Mouse (Mus musculus): ENCODE measurements around the gene Nlgn1. TPM values are rescaled to one million over a fixed set of nuclear protein-coding genes. Genes with fewer than 3 reads are reported as not detected.

Gene Nlgn1
- polyA plus RNA-seq, 1 experiment: 0.15 TPM

GRCm38 (mm10) chr3:26324510-26324909 is 7.8 kb downstream of the Nlgn1 start:
- no peak for DNase-seq
- Histone ChIP-seq H3K4me3 (replicated peaks; ENCODE audit: extremely low read depth, low read depth, low read length) (no peak overlapping the region), H3K4me1 (ENCODE audit: control insufficient read depth, insufficient read depth, low read length) (no peaks in the 10 kb centered on the region)
- 38% methylated on average over 1 of the region's 1 CpGs for WGBS
- TF ChIP-seq POLR2A (IDR thresholded peaks at IDR 0.05; ENCODE audit: borderline replicate concordance, extremely low read depth, low read depth, low read length) (no peak), CTCF (IDR thresholded peaks at IDR 0.05; ENCODE audit: insufficient read depth, low read length) (no peak)

- TF ChIP-seq CTCF (IDR thresholded peaks at IDR 0.05; ENCODE audit: insufficient read depth, low read length) (no peak), POLR2A (IDR thresholded peaks at IDR 0.05; ENCODE audit: borderline replicate concordance, extremely low read depth, low read depth, low read length) (no peak)
- no peak for DNase-seq
- Histone ChIP-seq H3K4me3 (replicated peaks; ENCODE audit: extremely low read depth, low read depth, low read length) (no peak overlapping the region), H3K4me1 (ENCODE audit: control insufficient read depth, insufficient read depth, low read length) (no peaks in the 10 kb centered on the region)
- 77% methylated on average over 2 of the region's 2 CpGs for WGBS
These were observed 14.9 kb downstream of the Nlgn1 start for GRCm38 (mm10) chr3:26317397-26317796.

GRCm38 (mm10) chr3:26297869-26298268 is 34.4 kb downstream of the Nlgn1 start:
- DNase-seq: no peak
- TF ChIP-seq CTCF (IDR thresholded peaks at IDR 0.05; ENCODE audit: insufficient read depth, low read length) (no peak), POLR2A (IDR thresholded peaks at IDR 0.05; ENCODE audit: borderline replicate concordance, extremely low read depth, low read depth, low read length) (no peak)
- Histone ChIP-seq H3K4me1 (ENCODE audit: control insufficient read depth, insufficient read depth, low read length) (no peaks in the 10 kb centered on the region), H3K4me3 (replicated peaks; ENCODE audit: extremely low read depth, low read depth, low read length) (no peak overlapping the region)
- 45% methylated on average over 5 of the region's 5 CpGs for WGBS

GRCm38 (mm10) chr3:26270894-26271795 is 61.1 kb downstream of the Nlgn1 start:
- Histone ChIP-seq H3K4me1 (ENCODE audit: control insufficient read depth, insufficient read depth, low read length) (no peaks in the 10 kb centered on the region), H3K4me3 (replicated peaks; ENCODE audit: extremely low read depth, low read depth, low read length) (no peak overlapping the region)
- 67% methylated on average over 4 of the region's 4 CpGs for WGBS
- no peak for DNase-seq
- no peak for TF ChIP-seq POLR2A (IDR thresholded peaks at IDR 0.05; ENCODE audit: borderline replicate concordance, extremely low read depth, low read depth, low read length)
- no peak for TF ChIP-seq CTCF (IDR thresholded peaks at IDR 0.05; ENCODE audit: insufficient read depth, low read length)

- WGBS: 70% methylated on average over 7 of the region's 7 CpGs
- no peak for TF ChIP-seq POLR2A (IDR thresholded peaks at IDR 0.05; ENCODE audit: borderline replicate concordance, extremely low read depth, low read depth, low read length)
- TF ChIP-seq CTCF (IDR thresholded peaks at IDR 0.05; ENCODE audit: insufficient read depth, low read length): no peak
- no peaks in the 10 kb centered on the region for H3K4me1 ChIP-seq (ENCODE audit: control insufficient read depth, insufficient read depth, low read length)
- no peak for DNase-seq
- no peak overlapping the region for H3K4me3 ChIP-seq (replicated peaks; ENCODE audit: extremely low read depth, low read depth, low read length)
These were observed 85.7 kb downstream of the Nlgn1 start for GRCm38 (mm10) chr3:26246564-26246963.

- Histone ChIP-seq H3K4me1 (ENCODE audit: control insufficient read depth, insufficient read depth, low read length) (no peaks in the 10 kb centered on the region), H3K4me3 (replicated peaks; ENCODE audit: extremely low read depth, low read depth, low read length) (no peak overlapping the region)
- no peak for DNase-seq
- TF ChIP-seq POLR2A (IDR thresholded peaks at IDR 0.05; ENCODE audit: borderline replicate concordance, extremely low read depth, low read depth, low read length) (no peak), CTCF (IDR thresholded peaks at IDR 0.05; ENCODE audit: insufficient read depth, low read length) (no peak)
- WGBS: 69% methylated on average over 2 of the region's 2 CpGs
These were observed 89.0 kb downstream of the Nlgn1 start for GRCm38 (mm10) chr3:26243274-26243673.

- DNase-seq: no peak
- H3K4me1 ChIP-seq (ENCODE audit: control insufficient read depth, insufficient read depth, low read length): no peaks in the 10 kb centered on the region
- WGBS: 72% methylated on average over 2 of the region's 2 CpGs
- H3K4me3 ChIP-seq (replicated peaks; ENCODE audit: extremely low read depth, low read depth, low read length): no peak overlapping the region
- TF ChIP-seq CTCF (IDR thresholded peaks at IDR 0.05; ENCODE audit: insufficient read depth, low read length): no peak
These were observed 102.3 kb downstream of the Nlgn1 start for GRCm38 (mm10) chr3:26230006-26230405.

GRCm38 (mm10) chr3:26228827-26229226 is 103.4 kb downstream of the Nlgn1 start:
- no peak for TF ChIP-seq POLR2A (IDR thresholded peaks at IDR 0.05; ENCODE audit: borderline replicate concordance, extremely low read depth, low read depth, low read length)
- TF ChIP-seq CTCF (IDR thresholded peaks at IDR 0.05; ENCODE audit: insufficient read depth, low read length): no peak
- DNase-seq: no peak
- Histone ChIP-seq H3K4me3 (replicated peaks; ENCODE audit: extremely low read depth, low read depth, low read length) (no peak overlapping the region), H3K4me1 (ENCODE audit: control insufficient read depth, insufficient read depth, low read length) (no peaks in the 10 kb centered on the region)
- WGBS: 35% methylated on average over 6 of the region's 6 CpGs

- TF ChIP-seq CTCF (IDR thresholded peaks at IDR 0.05; ENCODE audit: insufficient read depth, low read length) (no peak), POLR2A (IDR thresholded peaks at IDR 0.05; ENCODE audit: borderline replicate concordance, extremely low read depth, low read depth, low read length) (no peak)
- WGBS: 46% methylated on average over 4 of the region's 4 CpGs
- Histone ChIP-seq H3K4me1 (ENCODE audit: control insufficient read depth, insufficient read depth, low read length) (no peaks in the 10 kb centered on the region), H3K4me3 (replicated peaks; ENCODE audit: extremely low read depth, low read depth, low read length) (no peak overlapping the region)
- no peak for DNase-seq
These were observed 104.0 kb downstream of the Nlgn1 start for GRCm38 (mm10) chr3:26228172-26228781.

- WGBS: 68% methylated on average over 3 of the region's 3 CpGs
- Histone ChIP-seq H3K4me3 (replicated peaks; ENCODE audit: extremely low read depth, low read depth, low read length) (no peak overlapping the region), H3K4me1 (ENCODE audit: control insufficient read depth, insufficient read depth, low read length) (no peaks in the 10 kb centered on the region)
- no peak for DNase-seq
- no peak for TF ChIP-seq POLR2A (IDR thresholded peaks at IDR 0.05; ENCODE audit: borderline replicate concordance, extremely low read depth, low read depth, low read length)
- no peak for TF ChIP-seq CTCF (IDR thresholded peaks at IDR 0.05; ENCODE audit: insufficient read depth, low read length)
These were observed 108.8 kb downstream of the Nlgn1 start for GRCm38 (mm10) chr3:26223500-26223899.
